Mouse (Mus musculus) hindlimb bud, embryonic 11.5 days (tissue): ENCODE data around the gene Cd160.

ENCODE experiments used
- DNase-seq: peaks from one replicate; pipeline ENCODE4 v3.0.0-alpha.2; 2012; ENCODE audit warnings: low read depth, low spot score; ENCODE audit errors: extremely low spot score

Gene Cd160

GRCm38 (mm10) chr3:96829856-96830255 lies 705 bp upstream of the Cd160 start:
- no peak for DNase-seq

GRCm38 (mm10) chr3:96828308-96828864 lies 765 bp downstream of the Cd160 start:
- no peak for DNase-seq

DNA sequence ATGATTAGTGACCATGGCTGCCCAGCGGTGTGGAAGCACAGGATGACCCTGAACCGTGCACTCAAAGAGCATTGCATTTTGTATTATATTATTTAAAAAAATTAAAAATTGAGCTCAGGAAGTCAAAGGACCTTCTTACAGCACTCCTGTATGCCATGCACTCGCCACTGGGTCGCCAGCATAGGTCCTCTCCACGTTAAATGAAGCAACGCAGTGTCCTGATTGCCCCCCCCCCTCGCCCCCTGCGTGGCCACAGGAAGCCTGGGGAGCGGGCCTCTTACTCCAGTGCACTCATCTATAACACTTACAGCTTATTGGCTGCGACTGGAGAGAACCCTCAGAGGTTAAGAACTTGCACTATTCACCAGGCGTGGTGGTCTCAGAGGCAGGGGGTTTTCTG lies 3.9 kb downstream of the Cd160 start:
- DNase-seq, result no peak

- DNase-seq, result no peak
These were observed 4.5 kb downstream of the Cd160 start for GRCm38 (mm10) chr3:96824614-96825013.

DNA sequence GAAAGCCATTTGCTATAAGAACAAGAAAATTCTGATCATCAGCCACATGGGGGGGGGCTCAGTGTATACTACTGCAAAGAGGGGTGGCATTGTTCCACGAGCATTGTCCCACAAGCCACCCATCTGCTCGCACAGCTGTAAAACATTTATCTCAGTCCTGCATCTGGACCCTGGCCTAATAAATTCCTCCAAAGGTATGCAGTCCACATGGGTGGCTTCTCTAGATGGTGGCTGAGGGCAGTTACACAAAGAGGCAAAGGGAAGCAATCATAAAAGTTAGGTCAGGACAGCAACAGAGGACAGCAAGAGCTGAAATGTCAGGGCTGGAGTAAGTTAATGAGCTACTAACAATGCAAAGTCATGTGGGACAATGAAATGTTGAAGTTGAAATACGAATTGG lies 5.5 kb downstream of the Cd160 start:
- DNase-seq, result no peak

GRCm38 (mm10) chr3:96821581-96821980 lies 7.6 kb downstream of the Cd160 start:
- DNase-seq, result no peak

DNA sequence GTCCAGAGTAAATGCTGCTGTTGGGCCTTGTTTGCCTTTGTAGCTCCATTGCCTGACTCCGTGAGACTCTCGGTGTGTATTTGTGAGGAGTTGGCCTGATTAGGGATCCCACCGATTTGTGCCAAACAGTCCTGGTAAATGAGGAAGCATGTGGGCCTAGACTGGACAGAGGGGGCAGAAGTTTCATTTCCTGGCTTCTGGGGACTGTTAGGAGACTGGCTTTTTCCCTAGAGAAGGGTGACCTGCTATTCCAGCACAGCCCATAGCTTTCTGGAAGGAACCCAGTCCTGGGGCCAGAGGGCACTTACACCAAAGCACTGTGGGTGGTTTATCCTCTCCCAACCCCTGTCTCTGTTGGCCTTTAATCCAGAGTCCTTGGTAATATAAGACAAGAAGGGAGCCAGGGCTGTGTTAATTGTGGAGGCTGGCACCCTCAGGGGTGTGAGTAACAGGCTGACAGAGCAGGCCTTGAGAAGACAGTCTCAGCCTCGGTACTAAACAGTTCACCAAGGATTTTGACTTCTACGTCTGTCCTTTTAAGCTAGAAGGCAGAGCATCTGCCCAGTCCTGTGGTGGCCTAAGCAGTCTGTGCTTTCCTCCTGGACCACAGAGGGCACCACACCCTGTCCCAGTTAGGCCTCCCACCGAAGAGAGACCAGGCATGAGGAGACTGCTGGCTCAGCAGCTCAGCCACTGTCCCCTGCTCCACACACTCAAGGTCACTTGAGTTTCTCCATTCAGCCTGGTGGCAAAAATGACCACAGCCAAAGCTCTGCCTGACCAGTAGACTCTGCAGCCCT lies 8.8 kb downstream of the Cd160 start:
- DNase-seq, result no peak

DNA sequence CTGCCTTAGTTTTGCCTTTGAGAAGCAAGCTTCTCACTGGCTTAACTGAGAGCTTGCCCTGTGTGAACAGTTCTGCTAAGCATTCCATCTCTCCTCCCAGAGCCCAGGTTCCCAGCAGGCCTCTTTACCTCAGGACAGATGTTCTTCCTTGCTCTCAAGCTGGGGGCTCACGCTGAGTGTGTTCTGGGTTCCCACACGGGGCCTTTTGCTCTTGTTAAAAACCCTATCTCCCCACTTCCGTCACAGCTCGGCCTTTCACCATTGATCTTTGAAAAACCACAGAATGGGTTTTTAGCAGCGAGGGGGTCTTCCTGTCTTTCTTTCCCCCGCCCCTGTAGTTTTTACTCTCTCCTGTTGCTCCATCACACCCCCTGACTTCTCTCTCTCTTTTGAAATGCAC lies 14.8 kb downstream of the Cd160 start:
- no peak for DNase-seq

- no peak for DNase-seq
These were observed 15.4 kb downstream of the Cd160 start for GRCm38 (mm10) chr3:96813591-96814244.

- DNase-seq, result peak; percentile 20
These were observed 16.0 kb downstream of the Cd160 start for GRCm38 (mm10) chr3:96813106-96813505.

DNA sequence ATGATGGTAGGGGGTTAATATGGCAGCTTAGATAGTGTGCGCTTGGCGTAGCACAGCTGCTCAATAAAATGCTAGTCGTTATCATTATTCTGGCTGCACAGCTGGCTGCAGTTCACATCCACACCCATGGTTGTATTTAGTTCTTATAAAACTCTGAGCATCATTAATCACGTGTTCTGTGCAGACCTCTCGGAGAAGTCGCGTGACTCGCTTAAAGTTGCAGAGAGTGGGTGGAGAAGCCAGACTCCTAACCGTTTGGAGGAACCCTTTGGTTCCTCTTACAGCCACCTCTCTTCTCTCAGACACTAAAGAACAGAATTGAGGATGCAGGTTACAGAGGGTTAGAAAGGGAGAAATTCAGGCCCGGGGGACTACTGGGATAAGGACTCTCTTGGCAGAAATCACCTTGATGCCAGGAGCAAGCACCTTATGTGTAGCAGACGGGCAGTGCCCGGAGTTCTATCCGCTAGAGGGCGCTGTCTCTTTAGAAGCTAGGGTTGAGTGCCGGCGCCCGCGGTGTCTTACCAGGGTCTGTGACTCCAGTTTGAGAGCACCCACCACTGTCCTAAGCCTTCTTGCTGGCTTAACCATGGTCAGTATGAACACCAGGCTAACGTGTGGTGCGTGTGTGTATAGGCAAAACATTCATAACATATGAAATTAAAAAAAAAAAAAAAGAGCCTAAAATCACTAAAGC lies 16.6 kb downstream of the Cd160 start:
- DNase-seq, result peak; percentile 33

DNA sequence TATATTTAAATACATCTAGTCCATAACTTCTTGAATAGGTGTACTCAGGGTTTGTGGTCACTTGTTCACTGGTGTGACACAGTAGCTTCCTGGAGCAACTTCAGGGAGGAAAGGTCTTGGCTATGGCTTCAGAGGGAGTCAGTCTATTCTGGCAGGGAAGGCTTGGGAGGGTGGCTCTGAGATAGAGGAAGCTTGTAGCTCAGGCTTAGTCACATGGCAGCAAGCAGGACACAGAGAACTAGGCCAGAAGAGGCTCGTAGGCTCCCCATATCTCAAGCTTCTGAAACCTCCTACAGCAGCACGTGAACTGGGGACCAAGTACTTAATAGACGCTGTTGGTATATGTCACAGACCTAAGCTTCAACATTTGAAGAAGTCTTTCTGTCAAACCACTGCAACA lies 17.9 kb downstream of the Cd160 start:
- no peak for DNase-seq

- no peak for DNase-seq
These were observed 20.5 kb downstream of the Cd160 start for GRCm38 (mm10) chr3:96808651-96809050.

GRCm38 (mm10) chr3:96808136-96808535 lies 21.0 kb downstream of the Cd160 start:
- DNase-seq, result no peak

DNA sequence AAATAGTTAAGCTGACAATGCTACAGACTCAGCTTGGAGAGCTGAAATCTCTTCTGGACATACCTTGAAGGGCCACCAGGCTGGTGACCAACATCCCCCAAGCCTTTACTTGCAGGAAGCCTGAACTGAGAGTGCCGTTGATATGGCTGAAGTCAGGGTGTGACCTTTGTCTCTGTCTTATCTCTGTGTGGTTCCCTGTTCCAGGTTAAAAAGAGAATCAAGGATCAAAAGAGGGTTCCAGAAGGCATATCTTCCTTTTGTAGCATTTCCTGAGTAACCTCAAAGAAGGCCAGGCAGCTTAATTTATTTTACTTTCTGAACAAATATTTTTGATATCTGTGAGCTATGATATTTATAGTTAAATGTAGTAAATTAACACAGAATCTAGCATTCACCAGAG lies 26.9 kb downstream of the Cd160 start:
- no peak for DNase-seq

DNA sequence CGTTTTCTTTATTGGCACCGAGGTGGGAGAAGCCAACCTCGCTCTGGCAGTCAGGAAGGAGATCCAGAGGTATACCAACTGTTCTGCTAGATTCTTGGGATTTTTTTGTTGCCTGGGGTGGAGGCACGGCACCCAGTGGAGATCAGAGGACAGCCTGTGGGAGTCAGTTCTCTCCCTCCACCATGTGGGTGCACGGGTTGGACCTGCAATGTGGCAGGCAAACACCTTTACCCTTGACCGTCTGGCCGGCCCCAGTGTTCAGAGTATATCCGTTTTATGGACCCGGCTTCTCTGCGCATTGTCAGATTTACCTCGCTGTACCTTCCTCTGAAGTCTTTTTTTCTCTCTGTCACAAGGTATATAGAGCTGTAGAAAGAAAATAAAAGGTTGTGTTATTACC lies 28.9 kb downstream of the Cd160 start:
- DNase-seq, result no peak

- DNase-seq, result no peak
These were observed 40.6 kb downstream of the Cd160 start for GRCm38 (mm10) chr3:96788506-96788905.

DNA sequence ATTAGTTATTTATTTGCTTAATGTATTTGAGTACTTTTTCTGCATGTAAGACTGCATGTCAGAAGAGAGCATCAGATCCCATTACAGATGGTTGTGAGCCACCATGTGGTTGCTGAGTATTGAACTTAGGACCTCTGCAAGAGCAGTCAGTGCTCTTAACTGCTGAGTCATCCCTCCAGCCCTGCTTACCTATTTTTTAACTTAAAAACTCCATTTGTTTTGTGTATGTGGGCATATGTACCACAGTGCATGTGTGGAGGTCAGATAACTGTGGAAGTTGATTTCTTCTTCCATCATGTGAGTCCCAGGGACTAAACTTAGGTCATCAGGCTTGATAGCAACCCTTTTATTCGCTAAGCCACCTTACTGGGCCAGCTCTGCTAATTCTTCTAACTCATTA lies 41.4 kb downstream of the Cd160 start:
- DNase-seq, result no peak

DNA sequence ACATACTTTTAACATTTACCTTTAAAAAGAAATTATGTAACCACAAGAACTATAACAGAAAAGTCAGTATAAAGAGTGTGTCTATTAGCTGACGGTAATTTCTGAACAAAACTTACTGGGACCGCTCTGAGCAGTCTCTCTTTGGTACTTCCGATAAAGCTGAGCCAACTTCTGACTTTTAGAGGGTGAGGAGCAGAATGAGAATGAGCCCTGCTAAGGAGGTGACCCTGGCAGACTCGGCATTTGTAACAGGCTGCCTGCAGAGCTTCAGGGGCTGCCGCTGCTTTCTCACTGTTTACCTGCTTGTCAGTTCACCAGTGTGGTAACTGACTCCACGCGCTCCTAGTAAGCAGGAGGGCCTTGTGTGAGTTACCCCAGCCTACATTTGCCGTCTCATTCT lies 46.9 kb downstream of the Cd160 start:
- DNase-seq, result no peak

DNA sequence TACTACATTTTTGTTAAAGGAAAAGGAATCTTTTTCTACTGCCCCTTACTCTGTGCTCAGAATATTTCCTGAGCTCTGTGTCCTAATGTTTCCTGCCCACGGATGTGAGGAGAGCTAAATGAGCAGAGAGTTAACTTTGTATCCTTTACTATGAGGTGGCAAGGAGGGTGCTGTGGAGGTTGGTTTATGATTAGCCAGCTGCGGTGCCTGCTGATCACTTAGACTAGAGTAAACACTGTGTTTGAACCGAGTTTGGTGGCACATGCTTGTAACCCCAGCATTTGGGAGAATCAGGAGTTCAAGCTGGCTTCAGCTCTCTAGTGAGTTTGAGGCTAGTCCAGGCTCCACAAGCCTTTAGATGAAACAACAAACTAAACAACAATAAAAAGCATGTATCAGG lies 52.0 kb downstream of the Cd160 start:
- DNase-seq, result no peak

DNA sequence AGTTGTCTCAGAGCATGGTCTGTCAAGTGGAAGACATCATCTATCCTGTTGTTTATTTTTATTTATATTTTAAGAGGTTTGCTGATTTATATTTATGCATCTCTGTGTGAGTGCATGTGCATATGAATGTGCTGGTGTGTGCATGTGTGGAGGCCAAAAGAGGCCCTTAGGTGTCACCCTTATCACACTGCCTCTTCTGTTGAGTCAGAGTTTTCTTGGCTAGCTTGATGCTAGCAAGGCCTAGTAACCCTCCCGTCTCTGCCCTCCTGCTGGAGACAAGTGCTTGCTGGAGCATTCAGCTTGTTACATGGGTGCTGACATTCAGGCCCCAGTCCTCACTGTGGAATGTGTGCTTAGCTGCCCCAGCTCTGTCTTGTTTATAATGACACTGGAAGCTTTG lies 56.2 kb downstream of the Cd160 start:
- DNase-seq, result no peak

DNA sequence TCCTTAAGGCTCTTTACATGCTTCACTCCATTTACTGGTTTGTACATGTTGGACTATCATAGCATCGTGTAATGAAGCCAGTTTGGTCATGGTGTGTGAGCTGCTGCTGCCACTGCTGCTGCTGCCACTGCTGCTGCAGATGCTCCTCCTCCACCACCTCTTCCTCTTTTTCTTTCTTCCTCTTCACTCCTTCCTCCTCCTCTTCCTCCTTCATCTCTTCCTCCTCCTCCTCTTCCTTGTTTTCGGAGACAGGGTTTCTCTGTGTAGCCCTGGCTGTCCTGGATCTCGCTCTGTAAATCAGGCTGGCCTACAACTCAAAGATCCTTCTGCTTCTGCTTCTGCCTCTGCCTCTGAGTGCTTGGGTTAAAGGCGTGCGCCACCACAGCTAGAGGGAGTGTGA lies 59.2 kb downstream of the Cd160 start:
- no peak for DNase-seq
